Mouse (Mus musculus): ENCODE measurements at regions not wholly inside any gene's neighbourhood (a gene's known extent, or its start where the extent isn't known, plus 50 kb on each side); places are given as distances from the start of the nearest gene placed in this dataset.
A peak's percentile ranks its signal among the peaks of the same experiment; 100 is the strongest.
"Not testable (repeated sequence)": the region's sequence is repeated elsewhere in the genome, so short reads cannot be mapped to it uniquely, and the experiment has no call there.

DNA sequence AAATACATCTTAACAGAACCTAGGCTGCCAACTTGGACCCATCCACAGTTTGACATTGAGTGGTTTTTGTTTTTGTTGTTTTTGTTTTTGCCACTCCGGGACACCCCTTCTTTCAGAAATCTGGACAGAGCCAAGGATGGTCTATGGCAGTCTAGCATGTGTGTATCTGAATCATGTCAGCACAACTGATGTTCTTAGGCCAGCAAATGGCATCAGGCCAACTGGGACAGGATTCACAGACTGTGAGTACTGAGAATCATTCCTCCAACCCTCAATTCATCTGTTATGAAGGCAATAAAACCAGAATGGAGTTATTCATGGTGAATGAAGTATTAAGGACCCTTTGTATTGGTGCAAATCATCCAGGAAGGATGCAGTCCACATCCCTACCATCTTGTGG lies 1372.5 kb upstream of the Rag2 start:
- no peak for ATAC-seq (ENCODE audit: low TSS enrichment)

DNA sequence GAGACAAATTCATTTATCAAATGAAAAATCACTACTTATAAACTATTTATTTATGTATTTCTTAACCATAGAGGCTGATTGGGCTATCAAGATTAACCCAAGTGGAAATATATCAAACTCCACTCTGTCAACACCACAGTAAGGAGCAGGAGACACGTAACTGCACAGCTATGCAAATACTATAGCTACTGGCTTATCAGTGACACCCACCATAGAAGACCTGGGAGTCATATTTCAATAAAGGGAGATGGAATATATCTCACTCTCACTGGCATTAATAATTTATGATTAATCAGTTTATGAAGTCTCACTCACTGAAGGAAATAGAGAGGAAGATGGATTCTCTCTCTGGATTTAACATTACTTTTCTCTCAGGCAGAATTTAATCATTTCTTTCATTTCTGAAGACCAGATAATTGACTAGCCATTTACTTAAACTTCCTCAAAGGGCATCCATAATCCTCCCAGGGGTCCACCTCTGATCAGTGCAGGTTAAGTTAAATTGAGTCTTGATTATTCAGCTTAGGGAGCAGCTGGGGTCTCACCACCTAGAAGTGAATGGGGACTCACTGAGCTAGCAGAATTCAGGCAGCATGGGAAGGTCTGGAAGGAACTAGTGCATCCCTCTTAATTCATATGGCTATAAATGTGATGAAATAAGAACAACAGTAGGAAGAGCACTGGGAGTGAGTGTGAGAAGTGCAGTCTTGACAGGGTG lies 1365.2 kb upstream of the Rag2 start:
- no peak for ATAC-seq (ENCODE audit: low TSS enrichment)

GRCm38 (mm10) chr2:100306516-100306915 lies 1318.0 kb upstream of the Rag2 start:
- ATAC-seq (ENCODE audit: low TSS enrichment): no peak

GRCm38 (mm10) chr2:100312750-100313275 lies 1311.7 kb upstream of the Rag2 start:
- ATAC-seq (ENCODE audit: low TSS enrichment): peak; percentile 74

- ATAC-seq (ENCODE audit: low TSS enrichment): no peak
These were observed 1304.1 kb upstream of the Rag2 start for GRCm38 (mm10) chr2:100320461-100320860.

- ATAC-seq (ENCODE audit: low TSS enrichment): no peak
These were observed 1283.8 kb upstream of the Rag2 start for GRCm38 (mm10) chr2:100340713-100341112.

GRCm38 (mm10) chr2:100344921-100345425 lies 1279.5 kb upstream of the Rag2 start:
- no peak for ATAC-seq (ENCODE audit: low TSS enrichment)

DNA sequence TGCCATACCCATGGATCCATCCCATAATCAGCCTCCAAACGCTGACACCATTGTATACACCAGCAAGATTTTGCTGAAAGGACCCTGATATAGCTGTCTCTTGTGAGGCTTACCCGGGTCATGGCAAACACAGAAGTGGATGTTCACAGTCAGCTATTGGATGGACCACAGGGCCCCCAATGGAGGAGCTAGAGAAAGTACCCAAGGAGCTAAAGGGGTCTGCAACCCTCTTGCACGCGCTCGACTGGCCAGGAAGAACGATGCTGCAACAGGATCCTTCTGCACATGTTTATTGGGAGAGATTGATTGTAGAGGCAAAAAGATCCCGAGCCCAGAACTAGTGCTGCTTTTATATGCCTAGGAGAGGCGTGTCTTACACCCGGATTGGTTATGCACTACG lies 1258.9 kb upstream of the Rag2 start:
- ATAC-seq (ENCODE audit: low TSS enrichment): not testable (repeated sequence)

DNA sequence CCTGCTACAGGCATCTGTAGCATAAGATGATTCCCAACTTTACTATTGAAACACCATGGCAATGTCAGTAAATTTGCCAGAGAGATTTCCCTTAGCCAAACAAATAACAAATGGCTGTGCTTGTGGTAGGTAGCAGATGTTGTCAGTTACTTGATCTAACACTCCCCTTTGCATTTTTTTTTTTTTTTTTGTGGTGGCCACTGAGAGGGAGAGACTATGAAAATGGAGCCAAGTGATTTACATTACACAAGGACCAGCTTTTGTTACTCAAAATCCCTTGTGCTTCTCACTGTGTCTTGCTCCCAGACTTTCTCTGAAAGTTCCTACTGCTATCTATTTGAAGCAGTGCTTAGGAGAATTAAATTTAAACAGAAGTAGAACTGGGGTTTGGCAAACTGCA lies 1224.7 kb upstream of the Rag2 start:
- ATAC-seq (ENCODE audit: low TSS enrichment): no peak

DNA sequence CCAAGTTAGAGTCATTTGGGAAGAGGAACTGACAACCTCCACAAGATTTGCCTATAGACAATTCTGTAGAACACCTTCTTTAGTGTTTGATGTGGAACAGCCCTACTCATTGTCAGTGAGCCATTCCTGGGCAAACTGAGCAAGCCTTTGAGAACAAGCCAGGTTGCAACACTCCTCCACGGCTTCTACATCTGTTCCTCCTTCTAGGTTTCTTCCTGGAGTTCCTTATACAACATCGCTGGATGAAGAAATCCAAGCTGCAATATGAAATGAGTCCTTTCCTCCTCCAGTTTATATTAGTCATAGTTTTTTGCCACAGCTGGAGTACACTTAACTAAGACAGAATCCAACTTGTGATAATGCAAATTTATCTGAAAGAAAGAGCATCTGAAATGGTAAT lies 1197.9 kb upstream of the Rag2 start:
- peak; percentile 100 for ATAC-seq (ENCODE audit: low TSS enrichment)

- ATAC-seq (ENCODE audit: low TSS enrichment): no peak
These were observed 1189.5 kb upstream of the Rag2 start for GRCm38 (mm10) chr2:100434991-100435390.

DNA sequence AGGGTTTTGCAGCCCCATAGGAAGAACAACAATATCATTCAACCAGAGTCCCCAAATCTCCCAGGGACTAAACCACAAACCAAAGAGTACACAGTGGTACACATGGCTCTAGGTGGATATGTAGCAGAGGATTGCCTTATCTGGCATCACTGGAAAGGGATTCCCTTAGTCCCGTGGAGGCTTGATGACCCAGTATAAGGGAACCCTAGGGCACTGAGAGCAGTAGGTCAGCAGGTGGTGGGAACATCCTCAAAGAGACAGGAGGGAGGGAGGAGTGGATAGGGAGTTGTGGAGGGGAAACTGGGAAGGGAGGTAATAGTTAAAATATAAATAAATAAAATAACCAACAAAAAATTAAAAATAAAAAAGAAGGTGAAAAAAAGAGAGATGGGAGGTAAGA lies 1178.7 kb upstream of the Rag2 start:
- no peak for ATAC-seq (ENCODE audit: low TSS enrichment)

GRCm38 (mm10) chr2:100446332-100446731 lies 1178.2 kb upstream of the Rag2 start:
- ATAC-seq (ENCODE audit: low TSS enrichment): no peak

GRCm38 (mm10) chr2:100459641-100460040 lies 1164.9 kb upstream of the Rag2 start:
- not testable (repeated sequence) for ATAC-seq (ENCODE audit: low TSS enrichment)

- not testable (repeated sequence) for ATAC-seq (ENCODE audit: low TSS enrichment)
These were observed 1138.3 kb upstream of the Rag2 start for GRCm38 (mm10) chr2:100486229-100486628.

- ATAC-seq (ENCODE audit: low TSS enrichment): not testable (repeated sequence)
These were observed 1119.4 kb upstream of the Rag2 start for GRCm38 (mm10) chr2:100505114-100505513.

All from frontal cortex, adult (tissue).